Mouse (Mus musculus): Measurements from ENCODE around the gene Pms1. TPM values are rescaled to one million over a fixed set of nuclear protein-coding genes. Genes with fewer than 3 reads are reported as not detected.

Pms1 gene
- polyA plus RNA-seq, 1 experiment: 1.4 TPM

- Histone ChIP-seq H3K79me2 (ENCODE audit: control insufficient read depth, insufficient read depth) (no peaks in the 10 kb centered on the region), H3K4me3 (no peak overlapping the region), H3K27me3 (ENCODE audit: control insufficient read depth, insufficient read depth, insufficient read length) (no peaks in the 10 kb centered on the region), H3ac (ENCODE audit: control insufficient read depth, insufficient read length) (no peak overlapping the region), H3K4me2 (ENCODE audit: low read depth) (no peak overlapping the region), H3K36me3 (ENCODE audit: control insufficient read depth, insufficient read depth) (no peaks in the 10 kb centered on the region)
- TF ChIP-seq POLR2AphosphoS2 (IDR thresholded peaks at IDR 0.05; ENCODE audit: insufficient read length, low read depth) (no peak), USF1 (IDR thresholded peaks at IDR 0.05; ENCODE audit: low read depth) (no peak), MAX (IDR thresholded peaks at IDR 0.05; ENCODE audit: low read depth) (no peak), SRF (IDR thresholded peaks at IDR 0.05; ENCODE audit: control insufficient read depth, insufficient read length, low read depth) (no peak), POLR2A (IDR thresholded peaks at IDR 0.05; ENCODE audit: insufficient read length, low read depth) (no peak), CEBPB (IDR thresholded peaks at IDR 0.05; ENCODE audit: insufficient read depth, poor library complexity, severe bottlenecking) (no peak), TCF12 (IDR thresholded peaks at IDR 0.05; ENCODE audit: insufficient read depth, poor library complexity, severe bottlenecking) (no peak), TCF3 (IDR thresholded peaks at IDR 0.05; ENCODE audit: insufficient read length, low read depth) (no peak), REST (IDR thresholded peaks at IDR 0.05; ENCODE audit: insufficient read depth, insufficient read length) (no peak), MYOD1 (IDR thresholded peaks at IDR 0.05; ENCODE audit: control insufficient read depth in 1 of 3, insufficient read length in 2 of 3, low read depth in 2 of 3) (no peak), MYOG (IDR thresholded peaks at IDR 0.05; ENCODE audit: control insufficient read depth in 1 of 3, insufficient read depth in 1 of 3, insufficient read length in 2 of 3, low read depth in 2 of 3) (no peak), E2F4 (IDR thresholded peaks at IDR 0.05; ENCODE audit: insufficient read depth) (no peak)
Observed at GRCm38 (mm10) chr1:53210136-53210535, 86.7 kb downstream of the Pms1 start.

- no peaks in the 10 kb centered on the region for H3K27me3 ChIP-seq (ENCODE audit: control insufficient read depth, insufficient read depth, insufficient read length)
- H3K36me3 ChIP-seq (ENCODE audit: control insufficient read depth, insufficient read depth): no peaks in the 10 kb centered on the region
- no peak overlapping the region for H3K4me3 ChIP-seq
- H3K79me2 ChIP-seq (ENCODE audit: control insufficient read depth, insufficient read depth): no peaks in the 10 kb centered on the region
- H3ac ChIP-seq (ENCODE audit: control insufficient read depth, insufficient read length): no peak overlapping the region
- H3K4me2 ChIP-seq (ENCODE audit: low read depth): no peak overlapping the region
- TF ChIP-seq MYOG (IDR thresholded peaks at IDR 0.05; ENCODE audit: control insufficient read depth in 1 of 3, insufficient read depth in 1 of 3, insufficient read length in 2 of 3, low read depth in 2 of 3) (no peak), POLR2A (IDR thresholded peaks at IDR 0.05; ENCODE audit: insufficient read length, low read depth) (no peak), TCF12 (IDR thresholded peaks at IDR 0.05; ENCODE audit: insufficient read depth, poor library complexity, severe bottlenecking) (no peak), TCF3 (IDR thresholded peaks at IDR 0.05; ENCODE audit: insufficient read length, low read depth) (no peak), REST (IDR thresholded peaks at IDR 0.05; ENCODE audit: insufficient read depth, insufficient read length) (no peak), CEBPB (IDR thresholded peaks at IDR 0.05; ENCODE audit: insufficient read depth, poor library complexity, severe bottlenecking) (no peak), E2F4 (IDR thresholded peaks at IDR 0.05; ENCODE audit: insufficient read depth) (no peak), MYOD1 (IDR thresholded peaks at IDR 0.05; ENCODE audit: control insufficient read depth in 1 of 3, insufficient read length in 2 of 3, low read depth in 2 of 3) (no peak), POLR2AphosphoS2 (IDR thresholded peaks at IDR 0.05; ENCODE audit: insufficient read length, low read depth) (no peak), MAX (IDR thresholded peaks at IDR 0.05; ENCODE audit: low read depth) (no peak), SRF (IDR thresholded peaks at IDR 0.05; ENCODE audit: control insufficient read depth, insufficient read length, low read depth) (no peak), USF1 (IDR thresholded peaks at IDR 0.05; ENCODE audit: low read depth) (no peak)
Observed at GRCm38 (mm10) chr1:53203902-53204301, 92.9 kb downstream of the Pms1 start.

- no peak for TF ChIP-seq MYOG (IDR thresholded peaks at IDR 0.05; ENCODE audit: control insufficient read depth in 1 of 3, insufficient read depth in 1 of 3, insufficient read length in 2 of 3, low read depth in 2 of 3)
- no peak for TF ChIP-seq MAX (IDR thresholded peaks at IDR 0.05; ENCODE audit: low read depth)
- TF ChIP-seq SRF (IDR thresholded peaks at IDR 0.05; ENCODE audit: control insufficient read depth, insufficient read length, low read depth): no peak
- TF ChIP-seq TCF3 (IDR thresholded peaks at IDR 0.05; ENCODE audit: insufficient read length, low read depth): no peak
- TF ChIP-seq REST (IDR thresholded peaks at IDR 0.05; ENCODE audit: insufficient read depth, insufficient read length): no peak
- no peak for TF ChIP-seq POLR2AphosphoS2 (IDR thresholded peaks at IDR 0.05; ENCODE audit: insufficient read length, low read depth)
- no peak for TF ChIP-seq E2F4 (IDR thresholded peaks at IDR 0.05; ENCODE audit: insufficient read depth)
- no peak for TF ChIP-seq MYOD1 (IDR thresholded peaks at IDR 0.05; ENCODE audit: control insufficient read depth in 1 of 3, insufficient read length in 2 of 3, low read depth in 2 of 3)
- no peak for TF ChIP-seq CEBPB (IDR thresholded peaks at IDR 0.05; ENCODE audit: insufficient read depth, poor library complexity, severe bottlenecking)
- TF ChIP-seq TCF12 (IDR thresholded peaks at IDR 0.05; ENCODE audit: insufficient read depth, poor library complexity, severe bottlenecking): no peak
- H3K79me2 ChIP-seq (ENCODE audit: control insufficient read depth, insufficient read depth): no peaks in the 10 kb centered on the region
- no peaks in the 10 kb centered on the region for H3K27me3 ChIP-seq (ENCODE audit: control insufficient read depth, insufficient read depth, insufficient read length)
- H3K4me3 ChIP-seq: no peak overlapping the region
- no peak overlapping the region for H3K4me2 ChIP-seq (ENCODE audit: low read depth)
- no peak overlapping the region for H3ac ChIP-seq (ENCODE audit: control insufficient read depth, insufficient read length)
- H3K36me3 ChIP-seq (ENCODE audit: control insufficient read depth, insufficient read depth): no peaks in the 10 kb centered on the region
Observed at GRCm38 (mm10) chr1:53201630-53202199, 95.1 kb downstream of the Pms1 start.

GRCm38 (mm10) chr1:53194536-53194935 lies 102.3 kb downstream of the Pms1 start:
- Histone ChIP-seq H3K27me3 (ENCODE audit: control insufficient read depth, insufficient read depth, insufficient read length) (no peaks in the 10 kb centered on the region), H3ac (ENCODE audit: control insufficient read depth, insufficient read length) (no peak overlapping the region), H3K4me2 (ENCODE audit: low read depth) (no peak overlapping the region), H3K79me2 (ENCODE audit: control insufficient read depth, insufficient read depth) (no peaks in the 10 kb centered on the region), H3K36me3 (ENCODE audit: control insufficient read depth, insufficient read depth) (no peaks in the 10 kb centered on the region), H3K4me3 (no peak overlapping the region)
- TF ChIP-seq MAX (IDR thresholded peaks at IDR 0.05; ENCODE audit: low read depth) (no peak), REST (IDR thresholded peaks at IDR 0.05; ENCODE audit: insufficient read depth, insufficient read length) (no peak), TCF3 (IDR thresholded peaks at IDR 0.05; ENCODE audit: insufficient read length, low read depth) (no peak), MYOG (IDR thresholded peaks at IDR 0.05; ENCODE audit: control insufficient read depth in 1 of 3, insufficient read depth in 1 of 3, insufficient read length in 2 of 3, low read depth in 2 of 3) (no peak), MYOD1 (IDR thresholded peaks at IDR 0.05; ENCODE audit: control insufficient read depth in 1 of 3, insufficient read length in 2 of 3, low read depth in 2 of 3) (no peak), E2F4 (IDR thresholded peaks at IDR 0.05; ENCODE audit: insufficient read depth) (no peak)

Data from myocyte (in vitro differentiated cells).